Mouse (Mus musculus): ENCODE data around the gene Plb1.

DNA sequence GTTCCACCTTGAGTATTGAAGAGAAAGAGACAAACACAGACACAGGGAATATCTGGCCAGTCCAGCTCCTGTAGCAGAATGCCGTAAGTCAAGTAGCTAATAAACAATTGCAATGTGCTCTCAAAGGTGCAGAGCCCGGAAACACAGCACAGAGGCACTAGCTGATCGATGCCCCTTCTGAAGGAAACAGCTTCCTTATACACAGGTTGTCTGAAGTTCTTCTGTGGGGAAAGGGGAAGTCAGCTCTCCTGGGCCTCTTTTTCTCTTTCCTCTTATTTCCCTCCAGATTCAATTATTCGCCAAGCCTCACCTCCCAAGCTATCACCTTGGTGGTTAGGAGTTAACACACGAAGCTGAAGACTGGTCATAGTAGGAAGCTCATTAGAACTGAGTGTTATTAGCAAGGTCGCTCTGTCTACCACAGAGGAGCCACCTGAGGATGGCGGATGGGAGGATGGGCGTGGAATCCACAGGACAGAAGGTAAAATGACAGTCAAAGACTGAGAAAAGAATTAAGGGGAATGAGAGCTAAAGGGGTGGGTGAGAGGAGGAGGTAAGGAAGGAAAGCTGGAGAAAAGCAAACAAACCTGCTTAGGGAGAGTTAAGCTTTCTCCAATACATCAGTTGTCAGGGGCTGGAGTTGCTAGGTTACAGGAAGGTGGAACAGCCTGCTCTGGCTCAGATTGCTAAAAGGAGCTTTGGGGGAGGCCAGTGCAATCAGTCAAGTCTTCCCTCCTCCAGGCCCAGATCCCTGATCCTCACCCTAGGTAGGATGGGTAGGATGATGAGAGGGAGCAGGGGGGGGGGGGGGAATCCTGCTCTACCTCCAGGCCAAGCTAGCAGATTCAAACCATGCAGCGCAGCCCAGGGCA is 170.8 kb downstream of the Plb1 start:
- TF ChIP-seq HCFC1 (IDR thresholded peaks at IDR 0.05; ENCODE audit: borderline replicate concordance, insufficient read depth, low read length) (no peak), ZNF384 (IDR thresholded peaks at IDR 0.05; ENCODE audit: low read depth, low read length) (no peak), ZC3H11A (IDR thresholded peaks at IDR 0.05; ENCODE audit: borderline replicate concordance, low read depth, low read length) (no peak), MAFK (IDR thresholded peaks at IDR 0.05; ENCODE audit: insufficient read depth, low read depth, low read length) (no peak), CHD2 (IDR thresholded peaks at IDR 0.05; ENCODE audit: low read depth, low read length) (no peak)

Data from ES-E14 (cell line).